Mouse (Mus musculus): ENCODE measurements around the gene Syne3. TPM values are rescaled to one million over a fixed set of nuclear protein-coding genes. Genes with fewer than 3 reads are reported as not detected.
A peak's percentile ranks its signal among the peaks of the same experiment; 100 is the strongest.

The Syne3 gene
- polyA plus RNA-seq, 1 experiment: 16.4 TPM

DNA sequence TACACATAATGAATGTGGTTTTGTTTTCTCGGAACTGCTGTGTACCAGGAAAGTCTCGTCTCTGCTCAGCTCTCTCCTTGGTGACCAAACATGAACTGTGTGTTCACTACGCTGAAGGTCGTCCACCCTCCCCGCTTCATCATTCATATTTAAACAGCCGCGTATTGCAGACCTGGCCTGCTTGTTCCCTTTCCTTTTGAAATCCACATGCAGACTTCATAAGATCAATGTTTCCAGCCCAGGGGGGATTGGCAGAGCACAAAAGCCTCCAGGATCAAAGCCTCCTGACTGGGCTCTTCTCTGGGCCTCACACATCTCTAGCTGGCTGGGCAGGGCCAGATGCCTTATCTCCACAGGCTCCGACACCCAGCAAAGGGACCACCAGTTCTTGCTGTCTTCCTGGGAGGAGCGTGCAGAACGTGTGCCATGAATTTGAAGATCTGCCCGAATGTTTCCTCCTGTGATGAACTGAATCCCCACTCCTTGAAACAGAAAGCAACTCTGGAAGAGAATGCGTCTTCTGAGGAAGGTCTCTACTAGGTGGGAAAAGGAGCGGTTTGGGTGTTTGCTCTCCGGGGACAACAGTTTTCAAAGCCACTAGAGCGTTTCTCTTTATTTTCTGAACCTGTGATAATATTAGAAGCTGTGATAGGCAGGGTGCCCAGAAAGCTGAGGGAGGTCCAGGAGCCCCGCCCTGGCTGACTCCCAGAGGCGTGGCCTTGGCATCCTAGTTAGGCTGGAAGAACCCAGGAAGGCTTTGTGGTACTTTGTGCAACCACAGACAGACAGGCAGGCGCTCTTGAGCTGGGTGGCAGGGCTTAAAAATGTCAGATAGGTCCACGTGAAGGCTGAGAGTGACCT is 10.0 kb upstream of the Syne3 start:
- Histone ChIP-seq H3K27me3 (ENCODE audit: control insufficient read depth, insufficient read depth, low read length) (no peaks in the 10 kb centered on the region), H3K27ac (ENCODE audit: control insufficient read depth, insufficient read depth, low read length) (peak overlapping the region; percentile 13; the same call in 1 of the 2 replicates), H3K4me1 (replicated peaks; ENCODE audit: control insufficient read depth, insufficient read depth, low read length) (peaks cover 33% of the 10 kb centered on the region), H3K36me3 (ENCODE audit: control insufficient read depth, insufficient read depth, low read length) (no peaks in the 10 kb centered on the region), H3K4me3 (ENCODE audit: control insufficient read depth, insufficient read depth, low read length) (no peak overlapping the region)
- 16% methylated on average over 19 of the region's 19 CpGs for WGBS
- no peak for DNase-seq
- TF ChIP-seq POLR2A (IDR thresholded peaks at IDR 0.05; ENCODE audit: control insufficient read depth, extremely low read depth, insufficient read depth, low read length, poor library complexity) (no peak), CTCF (IDR thresholded peaks at IDR 0.05; ENCODE audit: borderline replicate concordance, control insufficient read depth, extremely low read depth, insufficient read depth, low read length, poor library complexity) (no peak)

DNA sequence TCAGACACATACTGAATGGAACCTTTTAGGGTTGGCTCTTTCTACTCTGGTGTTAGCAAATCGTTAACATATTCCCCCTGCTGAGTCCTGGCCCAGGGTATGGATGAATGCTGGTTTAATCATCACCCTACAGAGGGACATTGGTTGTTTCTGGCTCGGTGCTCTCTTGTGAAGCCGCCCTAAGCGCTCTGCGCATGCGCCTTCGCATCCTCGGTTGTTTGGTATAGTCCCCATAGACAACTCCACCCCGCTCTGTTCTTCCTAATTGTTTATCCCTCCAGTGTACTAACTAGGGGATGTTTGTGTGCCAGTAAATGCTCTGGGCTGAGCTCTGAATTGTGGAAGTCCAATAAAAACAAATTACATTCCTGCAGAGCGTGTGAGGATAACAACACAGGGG is 7.0 kb upstream of the Syne3 start:
- no peak for DNase-seq
- H3K27ac ChIP-seq (ENCODE audit: control insufficient read depth, insufficient read depth, low read length): no peak overlapping the region
- no peaks in the 10 kb centered on the region for H3K36me3 ChIP-seq (ENCODE audit: control insufficient read depth, insufficient read depth, low read length)
- H3K4me3 ChIP-seq (ENCODE audit: control insufficient read depth, insufficient read depth, low read length): no peak overlapping the region
- peaks cover 34% of the 10 kb centered on the region for H3K4me1 ChIP-seq (replicated peaks; ENCODE audit: control insufficient read depth, insufficient read depth, low read length)
- no peaks in the 10 kb centered on the region for H3K27me3 ChIP-seq (ENCODE audit: control insufficient read depth, insufficient read depth, low read length)
- 97% methylated on average over 10 of the region's 10 CpGs for WGBS
- TF ChIP-seq CTCF (IDR thresholded peaks at IDR 0.05; ENCODE audit: borderline replicate concordance, control insufficient read depth, extremely low read depth, insufficient read depth, low read length, poor library complexity): no peak
- no peak for TF ChIP-seq POLR2A (IDR thresholded peaks at IDR 0.05; ENCODE audit: control insufficient read depth, extremely low read depth, insufficient read depth, low read length, poor library complexity)

DNA sequence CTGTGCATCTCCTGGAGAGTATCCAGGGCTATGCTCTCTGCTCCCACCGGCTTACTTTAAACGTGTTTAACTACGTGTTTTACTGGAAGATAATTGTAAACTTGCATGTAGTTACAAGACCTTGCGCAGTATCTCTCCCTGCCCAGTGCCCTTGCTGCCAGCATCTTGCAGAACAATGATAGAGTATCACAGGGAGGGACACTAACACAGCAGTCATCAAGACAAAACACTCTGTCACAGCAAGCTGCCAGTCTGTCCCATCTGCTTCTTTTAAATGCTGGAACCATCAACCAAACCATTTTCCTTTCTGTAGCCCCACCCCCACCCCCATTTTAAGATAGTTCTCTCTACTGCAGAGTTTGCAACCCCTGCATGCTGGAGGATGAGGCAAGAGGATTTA is 6.6 kb upstream of the Syne3 start:
- DNase-seq: no peak
- 93% methylated on average over 4 of the region's 4 CpGs for WGBS
- Histone ChIP-seq H3K4me3 (ENCODE audit: control insufficient read depth, insufficient read depth, low read length) (no peak overlapping the region), H3K36me3 (ENCODE audit: control insufficient read depth, insufficient read depth, low read length) (no peaks in the 10 kb centered on the region), H3K27ac (ENCODE audit: control insufficient read depth, insufficient read depth, low read length) (no peak overlapping the region), H3K4me1 (replicated peaks; ENCODE audit: control insufficient read depth, insufficient read depth, low read length) (peaks cover 30% of the 10 kb centered on the region), H3K27me3 (ENCODE audit: control insufficient read depth, insufficient read depth, low read length) (no peaks in the 10 kb centered on the region)
- TF ChIP-seq POLR2A (IDR thresholded peaks at IDR 0.05; ENCODE audit: control insufficient read depth, extremely low read depth, insufficient read depth, low read length, poor library complexity) (no peak), CTCF (IDR thresholded peaks at IDR 0.05; ENCODE audit: borderline replicate concordance, control insufficient read depth, extremely low read depth, insufficient read depth, low read length, poor library complexity) (no peak)

- WGBS: under 1% methylated on average over 17 of the region's 17 CpGs
- no peak for TF ChIP-seq POLR2A (IDR thresholded peaks at IDR 0.05; ENCODE audit: control insufficient read depth, extremely low read depth, insufficient read depth, low read length, poor library complexity)
- no peak for TF ChIP-seq CTCF (IDR thresholded peaks at IDR 0.05; ENCODE audit: borderline replicate concordance, control insufficient read depth, extremely low read depth, insufficient read depth, low read length, poor library complexity)
- Histone ChIP-seq H3K27me3 (ENCODE audit: control insufficient read depth, insufficient read depth, low read length) (no peaks in the 10 kb centered on the region), H3K4me1 (replicated peaks; ENCODE audit: control insufficient read depth, insufficient read depth, low read length) (peaks cover 30% of the 10 kb centered on the region), H3K27ac (ENCODE audit: control insufficient read depth, insufficient read depth, low read length) (peak overlapping the region; percentile 71), H3K4me3 (ENCODE audit: control insufficient read depth, insufficient read depth, low read length) (peak overlapping the region; percentile 27), H3K36me3 (ENCODE audit: control insufficient read depth, insufficient read depth, low read length) (no peaks in the 10 kb centered on the region)
- peak; percentile 86 for DNase-seq
Observed at GRCm38 (mm10) chr12:105013065-105013464, 3.5 kb upstream of the Syne3 start.

DNA sequence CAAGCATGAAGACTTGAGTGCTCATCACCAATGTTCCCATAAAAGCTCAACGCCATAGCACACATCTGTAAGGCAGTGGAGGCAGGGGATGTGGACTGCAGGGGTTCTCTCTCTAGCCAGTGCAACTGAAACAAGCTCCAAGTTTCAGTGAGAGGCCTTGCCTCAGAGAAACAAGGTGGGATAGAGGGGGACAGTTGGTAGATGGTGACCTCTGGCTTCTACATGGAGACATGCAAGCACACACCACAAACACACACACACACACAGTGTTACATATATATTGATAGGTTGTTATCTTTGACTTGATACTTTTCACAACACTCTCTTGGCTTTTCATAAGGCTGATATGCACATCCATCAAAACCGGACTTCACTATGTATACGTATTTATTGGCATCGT is 2.7 kb upstream of the Syne3 start:
- peaks cover 37% of the 10 kb centered on the region for H3K4me1 ChIP-seq (replicated peaks; ENCODE audit: control insufficient read depth, insufficient read depth, low read length)
- no peak for TF ChIP-seq POLR2A (IDR thresholded peaks at IDR 0.05; ENCODE audit: control insufficient read depth, extremely low read depth, insufficient read depth, low read length, poor library complexity)
- no peak for TF ChIP-seq CTCF (IDR thresholded peaks at IDR 0.05; ENCODE audit: borderline replicate concordance, control insufficient read depth, extremely low read depth, insufficient read depth, low read length, poor library complexity)
- 66% methylated on average over 4 of the region's 4 CpGs for WGBS

DNA sequence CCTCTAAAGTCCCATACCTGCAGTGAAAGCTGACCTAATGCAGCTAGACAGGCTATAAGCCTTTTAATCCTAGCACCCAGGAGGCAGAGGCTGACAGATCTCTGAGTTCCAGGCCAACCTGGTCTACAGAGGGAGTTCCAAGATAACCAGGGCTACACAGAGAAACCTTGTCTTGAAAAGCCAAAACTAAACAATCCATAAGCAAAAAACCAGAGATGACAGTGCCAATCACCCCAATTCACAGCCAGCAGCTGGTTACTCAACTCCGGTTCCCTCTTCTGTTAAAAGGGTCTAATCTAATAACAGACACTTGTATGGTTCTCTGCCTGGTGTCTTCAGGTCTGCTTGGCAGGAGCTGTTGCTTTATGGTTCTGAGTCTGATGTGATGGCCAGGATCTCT is 2.0 kb upstream of the Syne3 start:
- Histone ChIP-seq H3K36me3 (ENCODE audit: control insufficient read depth, insufficient read depth, low read length) (no peaks in the 10 kb centered on the region), H3K27me3 (ENCODE audit: control insufficient read depth, insufficient read depth, low read length) (no peaks in the 10 kb centered on the region), H3K4me1 (replicated peaks; ENCODE audit: control insufficient read depth, insufficient read depth, low read length) (peaks cover 43% of the 10 kb centered on the region), H3K27ac (ENCODE audit: control insufficient read depth, insufficient read depth, low read length) (no peak overlapping the region), H3K4me3 (ENCODE audit: control insufficient read depth, insufficient read depth, low read length) (no peak overlapping the region)
- no peak for DNase-seq
- WGBS: 94% methylated on average over 1 of the region's 1 CpGs
- TF ChIP-seq CTCF (IDR thresholded peaks at IDR 0.05; ENCODE audit: borderline replicate concordance, control insufficient read depth, extremely low read depth, insufficient read depth, low read length, poor library complexity): no peak
- no peak for TF ChIP-seq POLR2A (IDR thresholded peaks at IDR 0.05; ENCODE audit: control insufficient read depth, extremely low read depth, insufficient read depth, low read length, poor library complexity)

More for the DNA sequence above, 2.7 kb upstream of the Syne3 start:
- Histone ChIP-seq H3K4me3 (ENCODE audit: control insufficient read depth, insufficient read depth, low read length) (no peak overlapping the region), H3K27me3 (ENCODE audit: control insufficient read depth, insufficient read depth, low read length) (no peaks in the 10 kb centered on the region), H3K27ac (ENCODE audit: control insufficient read depth, insufficient read depth, low read length) (no peak overlapping the region), H3K36me3 (ENCODE audit: control insufficient read depth, insufficient read depth, low read length) (no peaks in the 10 kb centered on the region)
- no peak for DNase-seq

Measured in thymus, adult 2 months (tissue).